Mouse (Mus musculus) bone marrow, adult 2 months (tissue): Measurements from ENCODE around the gene Tbc1d4. TPM values are rescaled to one million over a fixed set of nuclear protein-coding genes. Genes with fewer than 3 reads are reported as not detected.

Experiments used
- H3K27ac ChIP-seq: fragments of 200-500 bp; 2 replicates; pipeline ENCODE4 v1.5.1; 2012; ENCODE audit warnings: low read depth, mild to moderate bottlenecking, control low read depth, inconsistent platforms, low read length; ENCODE audit not compliant: control insufficient read depth, poor library complexity, insufficient read depth
- H3K4me1 ChIP-seq: fragments of 200-500 bp; 2 replicates; pipeline ENCODE4 v1.6.1; 2011; ENCODE audit warnings: low read length; ENCODE audit not compliant: control insufficient read depth, insufficient read depth
- H3K4me3 ChIP-seq: fragments of 200-500 bp; replicated peaks from 2 replicates; pipeline ENCODE3; 2011; ENCODE audit warnings: mild to moderate bottlenecking, low read depth, low read length, control low read depth; ENCODE audit not compliant: control insufficient read depth
- CTCF ChIP-seq: fragments of 200-500 bp; IDR thresholded peaks from 2 replicates; pipeline ENCODE4 v1.5.1; 2011; ENCODE audit warnings: low read length, control low read depth; ENCODE audit not compliant: control insufficient read depth, insufficient read depth
- POLR2A ChIP-seq: fragments of 200-500 bp; IDR thresholded peaks from 2 replicates; pipeline ENCODE4 v1.6.1; 2011; ENCODE audit warnings: low read depth, mild to moderate bottlenecking, control low read depth, low read length, borderline replicate concordance; ENCODE audit not compliant: control insufficient read depth
- WGBS: fragments of 180-500 bp; shearing (Covaris S2); methylation state at CpG from one replicate; pipeline ENCODE4 v1.1.7; 2018; 5-methylcytosine and 5-hydroxymethylcytosine counted together
- polyA plus RNA-seq: library from polyadenylated mRNA; stranded (reverse); fragments of >200 nt; gene quantifications from 2 replicates; pipeline ENCODE4 v1.2.4, GENCODE M21; 2011; ENCODE audit warnings: low replicate concordance; ENCODE audit not compliant: missing spikeins, insufficient read depth, insufficient read length

The Tbc1d4 gene
- polyA plus RNA-seq, 1 experiment = 3.0 TPM

DNA sequence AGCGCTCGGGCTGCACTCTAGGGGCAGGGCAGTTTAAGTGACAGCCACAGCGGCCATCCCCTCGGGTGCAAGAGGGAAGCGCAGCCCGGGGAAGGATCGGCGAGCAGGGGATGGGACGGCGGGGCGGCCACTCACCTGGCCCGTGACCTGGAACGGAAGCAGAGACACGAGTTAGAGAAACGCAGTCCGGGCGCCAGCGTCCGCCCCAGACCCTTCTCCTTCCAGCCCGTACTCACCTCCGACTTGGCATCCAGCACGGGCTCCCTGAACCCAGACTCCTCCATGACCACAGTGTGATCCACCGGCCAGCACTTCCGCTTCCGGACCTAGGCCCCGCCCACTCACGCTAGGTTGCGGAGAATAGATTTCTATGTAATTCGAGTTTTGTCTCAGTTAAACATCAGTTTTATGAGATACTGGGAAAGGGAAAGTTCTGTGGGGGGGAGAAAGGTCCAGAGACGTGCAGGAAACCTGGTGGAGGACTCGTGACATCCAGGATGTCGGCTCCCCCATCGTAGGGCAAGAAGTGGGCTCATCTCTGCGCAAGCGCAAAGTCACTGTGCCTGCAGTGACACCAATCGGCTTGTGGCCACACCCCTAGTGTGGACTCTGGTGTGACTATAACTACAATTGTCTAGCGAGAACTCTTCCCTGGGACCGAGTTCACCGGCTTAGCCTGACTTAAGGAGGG is 31.3 kb upstream of the Tbc1d4 start, which contains the start of gene Commd6:
Gene Commd6, minus strand, starts transcription at position 534 of the 691 bp plus-strand sequence.
- H3K4me1 ChIP-seq = no peaks in the 10 kb centered on the region
- WGBS = 0% methylated on average over 39 of the region's 39 CpGs
- peak within 1 kb of the TSS; percentile 80 for H3K4me3 ChIP-seq
- peak; percentile 88 for TF ChIP-seq POLR2A
- TF ChIP-seq CTCF = no peak; the same call in 1 of the 2 replicates
- H3K27ac ChIP-seq = peak within 1 kb of the TSS; percentile 57

DNA sequence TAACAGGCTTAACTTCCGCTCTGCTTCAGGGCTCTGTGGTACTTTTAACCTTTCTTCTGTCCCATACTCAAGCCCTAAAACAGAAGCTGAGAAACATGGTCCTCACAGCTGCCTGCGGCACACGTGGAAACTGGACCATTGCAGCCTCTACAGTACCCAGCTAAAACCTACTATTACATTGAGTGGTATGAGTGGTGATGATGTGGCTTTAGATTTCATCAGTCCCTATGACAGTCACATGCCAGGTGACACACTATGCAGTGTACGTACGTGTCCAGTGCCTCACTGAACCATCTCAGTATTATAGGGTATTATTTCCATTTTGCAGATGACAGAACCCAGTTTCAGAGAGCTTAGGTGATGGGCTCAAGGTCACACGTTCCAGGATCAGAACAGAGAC is 28.4 kb upstream of the Tbc1d4 start:
- TF ChIP-seq CTCF (no peak), POLR2A (no peak)
- H3K4me3 ChIP-seq = no peak overlapping the region
- WGBS = 89% methylated on average over 6 of the region's 6 CpGs
- H3K4me1 ChIP-seq = no peaks in the 10 kb centered on the region
- no peak overlapping the region for H3K27ac ChIP-seq

DNA sequence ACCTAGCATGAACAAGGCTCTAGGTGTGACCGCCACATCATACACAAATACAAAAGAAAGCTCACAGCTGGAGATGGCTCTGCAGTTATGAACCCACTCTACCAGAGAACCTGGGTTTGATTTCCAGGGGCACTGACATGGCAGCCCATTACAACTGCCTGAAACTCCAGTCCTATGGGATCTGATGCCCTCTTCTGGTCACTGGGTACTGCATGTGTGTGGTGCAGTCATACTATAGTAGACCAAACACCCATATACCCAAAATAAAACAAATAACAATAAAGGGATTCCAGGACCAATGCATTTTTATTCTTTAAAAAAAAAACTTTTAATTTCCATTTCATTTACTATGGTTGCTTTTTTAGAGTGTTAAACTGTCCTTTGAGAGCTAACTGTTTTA is 26.8 kb upstream of the Tbc1d4 start:
- no peak overlapping the region for H3K27ac ChIP-seq

DNA sequence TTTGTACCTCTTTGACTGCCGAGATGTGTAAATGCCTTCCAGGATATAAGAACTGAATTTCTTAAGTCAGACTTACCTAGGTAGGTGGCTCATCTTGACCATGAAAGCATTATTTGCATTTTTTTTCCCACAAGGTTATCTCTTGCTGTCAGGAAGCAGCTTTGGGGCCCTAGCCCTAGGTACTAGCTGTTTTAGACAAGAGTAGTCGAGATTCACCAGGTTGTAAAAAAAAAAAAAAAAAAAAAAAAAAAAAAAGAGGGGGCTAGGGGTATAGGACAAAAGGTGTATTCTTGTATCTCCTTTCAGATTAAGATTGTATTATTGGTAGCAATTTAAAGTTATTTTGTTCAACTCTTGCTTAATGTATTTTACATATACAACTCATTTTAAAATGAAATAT is 21.6 kb upstream of the Tbc1d4 start:
- WGBS = 75% methylated on average over 2 of the region's 2 CpGs
- Histone ChIP-seq H3K4me1 (no peaks in the 10 kb centered on the region), H3K27ac (no peak overlapping the region), H3K4me3 (no peak overlapping the region)
- TF ChIP-seq CTCF = no peak
- TF ChIP-seq POLR2A = no peak

More for the DNA sequence above, 26.8 kb upstream of the Tbc1d4 start:
- 86% methylated on average over 1 of the region's 1 CpGs for WGBS
- no peaks in the 10 kb centered on the region for H3K4me1 ChIP-seq
- no peak overlapping the region for H3K4me3 ChIP-seq
- TF ChIP-seq POLR2A = no peak
- TF ChIP-seq CTCF = no peak

DNA sequence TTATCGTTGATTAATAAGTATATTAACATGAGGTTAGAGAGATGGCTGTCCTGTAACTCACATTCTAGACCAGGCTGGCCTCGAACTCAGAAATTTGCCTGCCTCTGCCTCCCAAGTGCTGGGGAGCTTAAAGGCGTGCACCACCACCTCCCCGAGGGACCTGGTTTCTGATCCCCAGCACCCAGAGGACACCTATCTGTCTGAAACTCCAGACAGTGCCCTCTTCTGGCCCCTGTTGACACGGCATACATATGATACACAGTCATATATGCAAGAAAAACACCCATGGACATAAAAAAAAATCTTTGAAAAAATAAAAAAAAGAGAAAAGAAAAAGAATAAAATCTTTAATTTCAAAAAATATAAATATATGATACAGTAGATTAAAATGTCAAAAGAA is 8.7 kb upstream of the Tbc1d4 start:
- Histone ChIP-seq H3K27ac (no peak overlapping the region), H3K4me1 (no peaks in the 10 kb centered on the region; the same call in 1 of the 2 replicates), H3K4me3 (no peak overlapping the region)
- WGBS = 73% methylated on average over 5 of the region's 5 CpGs
- TF ChIP-seq CTCF (no peak), POLR2A (no peak)

DNA sequence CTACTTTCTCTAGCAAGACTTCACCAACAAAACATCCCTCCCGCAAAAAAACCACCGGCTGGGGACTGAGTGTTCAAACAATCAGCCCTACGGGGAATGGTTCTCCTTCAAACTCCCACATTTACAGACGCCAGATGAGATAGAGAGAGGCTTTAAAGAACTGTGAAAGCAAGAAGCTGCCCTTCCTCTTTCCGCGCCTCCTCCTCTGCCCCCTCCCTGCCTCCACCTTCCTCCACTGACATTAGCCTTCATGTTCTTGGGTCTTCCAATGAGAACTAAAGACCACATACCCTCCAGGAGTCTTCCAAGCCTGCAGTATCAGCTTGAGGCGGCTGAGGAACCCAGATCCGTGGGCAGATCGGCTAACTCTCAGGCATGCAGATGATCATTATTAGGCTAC is 7.2 kb upstream of the Tbc1d4 start:
- 28% methylated on average over 9 of the region's 9 CpGs for WGBS
- TF ChIP-seq POLR2A (no peak), CTCF (no peak)
- Histone ChIP-seq H3K27ac (no peak overlapping the region), H3K4me1 (no peaks in the 10 kb centered on the region), H3K4me3 (no peak overlapping the region)

DNA sequence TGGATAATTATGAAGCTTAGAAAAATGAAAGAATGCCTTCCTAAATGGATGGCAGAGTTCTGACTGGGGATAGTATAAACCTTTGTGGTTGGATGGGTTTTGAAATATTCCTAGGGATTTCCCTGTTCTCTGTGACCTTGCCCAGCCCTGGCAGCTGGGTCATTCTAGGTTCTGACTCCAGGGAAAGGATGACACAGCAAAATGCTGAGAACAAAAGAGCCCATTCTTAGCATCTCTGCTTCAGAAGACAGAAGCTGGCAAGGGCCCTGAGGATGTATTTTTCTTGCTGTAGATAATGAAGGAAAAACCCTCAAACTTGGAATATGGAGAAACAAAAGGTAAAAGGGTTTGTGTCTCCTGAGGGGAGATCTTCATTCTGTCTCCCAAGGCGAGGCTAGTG is 4.2 kb upstream of the Tbc1d4 start:
- TF ChIP-seq CTCF (no peak), POLR2A (no peak)
- Histone ChIP-seq H3K27ac (no peak overlapping the region), H3K4me1 (no peaks in the 10 kb centered on the region), H3K4me3 (no peak overlapping the region)
- 71% methylated on average over 1 of the region's 1 CpGs for WGBS

DNA sequence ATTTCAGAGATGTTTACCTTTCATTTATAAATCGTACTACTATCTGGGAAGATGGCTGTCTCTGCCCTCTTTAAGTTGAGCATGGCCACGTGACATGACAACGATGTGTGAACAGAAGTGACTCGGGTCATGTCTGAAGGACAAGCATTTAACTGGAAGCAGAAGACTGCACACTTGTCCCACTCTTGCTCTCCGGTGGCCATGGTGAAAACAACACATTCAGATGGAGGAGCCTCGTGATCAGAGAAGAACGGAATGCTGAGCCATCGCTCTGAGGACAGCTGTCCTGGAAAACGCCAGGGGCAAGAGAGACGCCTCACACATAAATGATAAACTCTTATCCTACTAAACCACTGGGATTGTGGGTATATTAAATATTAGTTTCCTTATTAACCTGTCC is 1.7 kb upstream of the Tbc1d4 start:
- Histone ChIP-seq H3K27ac (no peak overlapping the region), H3K4me3 (no peak overlapping the region), H3K4me1 (no peaks in the 10 kb centered on the region; the same call in 1 of the 2 replicates)
- no peak for TF ChIP-seq CTCF
- no peak for TF ChIP-seq POLR2A
- 80% methylated on average over 10 of the region's 10 CpGs for WGBS
